Mouse (Mus musculus): ENCODE data around the gene Gmnn.

The Gmnn gene

DNA sequence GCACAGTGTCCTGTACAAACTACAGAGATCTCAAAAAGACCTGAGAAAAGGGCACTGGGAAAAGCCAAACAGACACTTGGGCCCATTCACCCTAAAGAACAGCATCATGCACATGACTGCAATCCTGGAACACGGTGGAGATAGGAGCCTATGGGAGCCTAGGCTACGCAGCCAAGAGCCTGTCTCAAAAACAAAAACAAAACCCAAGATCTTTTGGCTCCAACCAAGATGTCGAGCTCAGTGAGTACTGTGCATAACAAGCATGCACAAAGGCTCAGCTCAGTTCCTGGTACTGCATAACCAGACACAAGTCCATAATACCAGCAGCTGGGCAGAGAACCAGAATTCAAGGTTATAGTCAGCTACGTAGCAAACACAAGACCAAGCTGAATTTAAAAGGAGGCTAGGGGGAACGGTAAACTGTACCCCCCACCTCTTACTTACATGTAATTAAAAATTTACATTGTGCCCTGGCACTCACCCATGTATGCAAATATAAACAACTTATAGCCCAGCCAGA is 1.3 kb downstream of the Gmnn start:
- DNase-seq, result no peak

DNA sequence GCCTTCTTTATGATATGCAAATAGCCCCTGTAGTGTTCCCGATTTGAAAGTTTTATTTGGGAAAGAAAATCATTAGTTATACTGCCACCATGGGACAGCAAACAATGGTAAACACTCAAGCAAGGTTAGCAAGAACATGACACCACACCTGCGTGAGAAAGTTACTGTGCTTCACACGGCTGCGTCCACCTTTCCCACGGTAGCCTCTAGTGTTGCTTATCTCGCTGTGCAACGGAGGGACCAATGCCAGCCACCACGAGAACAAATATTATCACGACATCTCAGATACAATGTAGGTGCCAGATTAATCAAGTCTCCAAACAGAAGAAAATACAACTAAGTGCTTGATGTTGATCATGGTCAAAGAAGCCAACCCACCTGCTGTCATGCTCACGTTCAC is 2.3 kb downstream of the Gmnn start:
- DNase-seq, result no peak

DNA sequence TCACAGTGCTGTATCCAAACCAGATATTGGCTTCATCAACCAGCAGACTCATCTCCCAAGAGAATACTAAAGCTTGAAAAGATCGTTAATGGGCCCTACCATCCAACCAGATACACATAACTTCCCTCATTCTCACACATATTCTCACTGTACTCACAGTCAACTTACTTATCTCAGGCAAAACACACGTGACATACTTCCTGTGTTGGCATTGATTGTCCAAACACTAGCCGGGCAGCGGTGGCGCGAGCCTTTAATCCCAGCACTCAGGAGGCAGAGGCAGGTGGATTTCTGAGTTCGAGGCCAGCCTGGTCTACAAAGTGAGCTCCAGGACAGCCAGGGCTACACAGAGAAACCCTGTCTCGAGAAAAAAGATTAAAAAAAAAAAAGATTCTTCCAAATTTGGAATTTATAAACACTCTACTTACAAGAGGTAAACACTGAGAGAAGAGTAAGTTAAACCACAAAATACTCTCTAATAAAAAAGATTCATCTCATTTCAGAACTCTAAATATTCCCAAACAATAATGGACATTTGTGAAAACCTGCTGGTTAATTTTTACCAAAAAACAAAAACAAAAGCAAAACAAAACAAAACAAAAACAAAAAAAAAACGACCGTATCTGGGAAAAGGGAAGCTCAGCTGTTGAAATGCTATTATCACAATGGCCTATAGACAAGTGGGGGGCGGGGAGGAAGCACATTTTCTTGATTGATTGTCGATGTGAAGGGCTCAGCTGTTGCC is 3.7 kb downstream of the Gmnn start:
- no peak for DNase-seq

DNA sequence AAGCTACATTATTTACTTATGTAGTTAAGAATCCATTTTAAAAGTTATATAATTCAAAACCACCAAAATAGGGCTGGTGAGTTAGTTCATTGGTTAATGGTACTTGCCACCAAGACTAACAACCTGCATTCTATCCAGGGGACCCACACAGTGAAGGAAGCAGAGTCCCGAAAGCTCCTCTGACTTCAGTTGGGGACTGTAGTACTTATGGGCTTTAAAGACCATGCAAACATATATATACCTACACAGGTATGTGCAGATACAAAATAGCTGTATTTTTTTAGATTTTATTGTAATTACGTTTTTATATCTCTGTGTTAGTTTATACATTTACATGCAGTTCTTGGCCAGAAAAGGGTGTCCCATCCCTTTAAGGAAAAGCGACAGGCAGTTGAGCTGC is 5.0 kb downstream of the Gmnn start:
- no peak for DNase-seq

DNA sequence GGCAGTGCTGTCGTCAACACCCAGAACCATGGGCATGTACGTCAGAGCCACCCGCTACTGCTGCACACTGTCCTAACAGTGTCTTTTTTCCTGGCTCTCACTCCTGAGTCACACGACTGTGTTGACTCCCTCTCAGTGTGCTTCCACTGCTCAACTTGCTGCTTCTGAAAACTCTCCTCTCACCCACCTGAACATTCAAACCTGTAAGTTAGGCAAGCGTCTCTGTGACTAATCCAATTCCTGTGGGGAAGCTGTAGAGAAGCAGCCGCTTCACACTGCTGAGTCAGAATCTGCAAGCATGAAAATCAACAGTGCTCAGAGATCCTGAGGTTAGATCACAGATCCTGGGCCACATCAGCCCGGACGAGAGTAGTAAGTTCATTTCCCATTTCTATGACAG is 10.3 kb downstream of the Gmnn start:
- no peak for DNase-seq

DNA sequence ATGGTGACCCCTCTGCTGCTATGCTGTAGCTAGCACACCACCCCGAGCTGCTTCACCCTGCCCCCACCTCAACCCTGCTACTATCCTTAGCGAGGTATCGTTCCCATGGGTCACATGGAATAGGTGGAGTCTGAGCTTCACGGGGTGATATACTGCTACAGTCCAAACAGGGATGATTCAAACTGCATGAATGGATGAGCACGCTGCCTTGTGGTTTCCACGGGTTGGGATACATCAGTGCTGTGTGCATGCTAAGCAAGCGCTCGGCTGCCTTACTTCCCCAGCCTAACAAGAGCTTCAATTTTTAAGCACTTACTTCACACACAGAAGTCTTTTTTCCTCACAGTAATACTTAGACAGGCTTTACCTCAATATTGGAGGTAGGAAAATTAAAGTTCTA is 10.9 kb downstream of the Gmnn start:
- DNase-seq, result no peak

DNA sequence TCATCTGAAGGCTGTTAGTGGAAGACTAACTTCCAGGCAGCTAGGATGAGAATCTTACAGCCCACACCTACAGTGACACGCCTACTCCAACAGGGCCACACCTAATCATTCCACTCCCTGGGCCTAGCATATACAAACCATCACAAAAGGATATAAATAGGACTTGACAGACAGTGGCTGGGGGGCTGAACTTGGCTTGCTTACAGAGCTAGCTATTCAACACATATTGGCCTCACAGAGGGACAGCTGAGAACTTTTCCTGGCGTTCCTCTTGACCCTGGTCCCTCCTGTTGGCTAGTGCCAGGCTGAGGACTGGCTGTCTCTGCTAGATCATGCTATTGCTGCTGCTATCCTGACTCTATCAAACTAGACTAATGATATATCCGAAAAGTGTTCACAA is 13.9 kb downstream of the Gmnn start:
- no peak for DNase-seq

DNA sequence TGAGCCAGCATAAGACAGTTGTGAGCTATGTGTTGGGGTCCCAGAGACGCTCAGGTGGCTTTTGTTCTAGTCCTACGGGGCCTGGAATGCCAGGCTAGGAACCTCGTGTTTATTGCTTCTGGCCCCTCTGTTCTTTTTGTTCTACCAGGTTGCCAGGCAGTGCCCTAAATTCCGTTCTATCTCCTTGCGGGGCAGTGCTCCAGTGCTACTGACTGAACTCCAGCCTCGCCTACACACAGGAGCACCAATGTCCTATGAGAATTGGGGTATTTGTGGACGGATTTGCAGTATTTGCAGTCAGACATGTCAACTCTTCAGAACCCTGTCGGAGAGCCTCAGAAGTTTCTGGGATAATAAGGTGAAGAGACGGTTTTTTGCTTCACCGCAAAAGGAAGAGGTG is 20.7 kb downstream of the Gmnn start, which contains the start of gene Armh2:
Armh2 (plus strand) TSS at position 205 of the 400 bp plus-strand sequence.
- DNase-seq, result no peak

DNA sequence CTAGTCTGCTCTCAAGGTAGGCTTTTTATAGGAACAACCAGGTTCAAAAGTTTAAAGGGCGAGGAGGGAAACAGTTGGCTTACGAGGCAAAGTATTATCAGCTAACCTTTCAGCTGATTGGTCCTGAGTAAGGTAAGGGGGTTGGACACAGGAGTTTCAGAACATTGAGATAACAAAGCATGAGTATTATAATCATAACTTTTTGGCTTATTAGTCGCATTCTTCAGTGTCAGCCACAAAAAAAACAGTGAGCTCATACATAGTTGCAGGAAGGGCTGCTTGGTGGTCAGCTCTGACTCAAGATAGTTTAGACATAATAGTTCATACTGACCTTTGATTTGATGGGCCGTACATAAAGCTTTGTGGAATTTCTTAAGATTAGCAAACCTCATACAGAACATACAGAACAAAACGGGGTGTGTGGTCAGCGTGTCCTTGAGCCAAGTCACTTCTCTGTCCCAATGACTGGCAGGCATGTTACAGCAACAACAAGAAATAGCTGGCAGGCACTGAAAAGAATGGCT is 26.1 kb downstream of the Gmnn start:
- no peak for DNase-seq

DNA sequence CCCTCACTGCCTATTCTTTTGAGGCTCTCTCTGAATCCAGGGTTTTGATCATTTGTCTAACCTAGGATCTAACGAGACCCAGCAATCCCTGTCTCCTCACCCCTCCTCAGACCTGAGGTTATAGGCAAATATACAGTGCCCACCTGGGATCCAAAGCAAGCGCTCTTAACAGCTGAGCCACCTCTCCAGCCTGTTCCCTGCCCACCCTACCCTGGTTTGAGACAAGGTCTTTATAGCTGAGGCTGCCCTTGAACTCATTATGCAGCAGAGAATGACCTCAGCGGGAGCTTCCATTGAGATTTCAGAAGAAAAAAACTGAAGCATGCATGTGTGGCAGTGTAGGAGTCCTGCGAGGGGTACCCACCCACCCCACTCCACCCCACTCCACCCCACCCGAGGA is 27.2 kb downstream of the Gmnn start:
- DNase-seq, result no peak

DNA sequence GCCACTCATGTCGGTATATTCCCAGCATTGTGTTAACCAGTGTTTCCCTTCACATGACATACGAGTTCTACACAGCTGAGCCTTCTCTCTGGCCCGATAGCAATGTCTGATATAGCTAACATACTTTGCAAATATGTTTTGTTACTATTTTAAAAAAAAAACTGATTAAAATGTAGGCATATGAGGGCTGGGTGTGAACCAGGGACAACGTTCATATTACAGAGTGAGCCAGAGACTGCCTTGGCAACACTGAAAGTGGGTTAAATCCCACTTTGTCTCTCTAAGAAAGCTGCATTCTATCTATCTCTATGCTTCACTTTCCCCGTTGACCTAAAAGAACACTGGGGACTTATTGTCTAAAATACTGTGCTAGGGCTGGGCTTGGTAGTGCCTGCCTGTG is 32.6 kb downstream of the Gmnn start:
- no peak for DNase-seq

DNA sequence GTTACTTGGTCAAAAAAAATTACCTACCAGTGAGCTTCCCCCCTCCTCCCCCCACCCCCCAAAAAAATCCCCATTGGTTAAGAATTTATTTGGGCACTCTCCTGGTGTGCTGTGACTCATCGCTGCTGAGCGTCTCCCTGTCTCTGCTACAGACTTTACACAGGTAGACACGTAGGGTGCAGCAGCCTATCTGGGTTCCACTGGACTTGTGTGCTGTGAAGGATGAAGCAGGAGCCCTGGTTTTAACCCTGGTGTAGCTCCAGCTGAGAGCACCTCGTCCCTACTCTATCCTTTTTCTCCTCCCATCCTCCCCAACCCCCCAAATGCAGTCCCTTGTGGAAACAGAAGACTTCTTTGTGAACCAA is 37.3 kb downstream of the Gmnn start:
- no peak for DNase-seq

DNA sequence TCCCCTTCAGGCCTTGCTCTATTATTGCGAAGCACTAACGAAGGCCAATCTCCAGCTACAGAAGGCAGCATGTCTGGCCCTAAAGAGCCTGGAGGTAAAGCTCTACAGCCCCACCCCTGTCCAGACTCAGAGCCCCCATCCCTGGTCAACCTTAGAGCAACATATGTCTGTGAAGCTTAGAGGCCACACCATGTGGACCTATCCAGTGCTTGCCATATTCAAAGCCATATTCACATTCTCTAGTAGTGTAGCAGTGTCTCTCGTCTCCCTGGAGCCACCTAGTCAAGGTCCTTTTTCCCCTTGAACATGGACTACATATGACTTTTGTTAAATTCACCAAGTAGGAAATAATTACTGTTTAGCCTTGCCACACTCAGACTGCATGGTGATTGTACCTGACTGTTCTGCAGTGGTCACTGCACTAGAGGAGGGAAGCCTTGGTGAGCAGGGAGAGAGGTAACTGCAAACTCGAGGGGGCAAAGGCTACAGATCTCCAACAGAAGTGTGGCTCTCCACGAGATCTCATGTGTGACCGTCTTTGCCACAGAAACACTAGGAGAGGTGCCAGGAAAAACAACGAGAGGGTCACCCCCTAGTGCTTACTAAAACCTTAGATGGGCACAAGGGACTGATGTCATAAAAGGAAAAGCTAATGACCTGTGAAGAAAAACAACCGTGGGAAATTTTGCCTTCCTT is 37.9 kb downstream of the Gmnn start:
- no peak for DNase-seq

DNA sequence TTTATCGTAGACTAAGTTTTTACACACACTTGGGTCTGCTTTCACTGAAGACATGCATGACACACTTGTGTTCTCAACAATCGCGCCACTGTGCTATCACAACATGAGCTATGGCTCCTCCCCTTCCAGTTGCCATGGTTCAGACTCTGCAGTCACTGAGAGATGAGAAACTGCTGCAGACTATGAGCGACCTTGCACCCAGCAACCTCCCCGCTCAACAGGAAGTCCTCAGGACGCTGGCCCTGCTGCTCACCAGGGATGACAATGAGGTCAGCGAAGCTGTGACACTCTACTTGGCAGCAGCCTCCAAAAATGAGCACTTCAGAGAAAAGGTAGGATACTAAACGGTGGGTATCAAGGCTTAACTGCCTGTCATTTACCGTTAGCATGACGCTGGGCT is 40.2 kb downstream of the Gmnn start:
- no peak for DNase-seq

DNA sequence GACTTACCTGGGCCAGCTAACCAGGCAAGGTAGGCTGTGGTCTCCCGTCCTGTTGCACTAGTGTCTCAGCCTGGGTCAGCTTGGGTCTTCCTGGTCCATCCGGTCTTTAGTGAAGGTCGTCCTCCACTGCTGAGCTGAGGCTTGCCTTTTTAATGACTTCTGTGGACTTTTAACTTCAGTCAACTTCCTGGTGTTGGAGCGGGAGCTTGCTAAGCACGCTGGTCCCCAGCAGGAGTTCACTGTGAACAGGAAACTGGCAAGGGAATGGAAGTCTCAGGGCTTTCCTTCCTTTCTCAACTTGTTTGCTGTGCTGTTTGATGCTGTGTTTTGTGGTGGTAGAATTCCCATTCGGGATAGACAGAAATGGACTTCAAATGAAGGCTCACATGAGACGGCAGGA is 44.0 kb downstream of the Gmnn start:
- DNase-seq, result no peak

DNA sequence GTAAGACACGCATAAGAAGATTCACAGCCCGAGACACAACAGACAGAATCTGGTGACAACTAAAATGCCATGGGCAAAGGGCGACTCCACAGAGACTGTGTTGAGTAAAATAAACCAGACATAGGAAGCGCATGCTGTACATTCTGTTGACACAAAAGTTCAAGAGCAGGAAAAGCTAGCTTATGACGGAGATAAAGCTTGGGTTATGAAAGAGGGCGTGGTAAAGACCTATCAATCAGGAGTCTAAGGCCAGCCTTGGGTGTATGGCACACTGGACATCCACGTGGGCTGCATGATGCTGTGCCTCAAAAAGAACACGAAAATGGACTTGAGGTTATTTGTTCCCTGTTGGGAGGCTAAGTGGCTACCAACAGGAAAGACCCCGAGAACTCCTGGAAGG is 45.3 kb downstream of the Gmnn start:
- no peak for DNase-seq

DNA sequence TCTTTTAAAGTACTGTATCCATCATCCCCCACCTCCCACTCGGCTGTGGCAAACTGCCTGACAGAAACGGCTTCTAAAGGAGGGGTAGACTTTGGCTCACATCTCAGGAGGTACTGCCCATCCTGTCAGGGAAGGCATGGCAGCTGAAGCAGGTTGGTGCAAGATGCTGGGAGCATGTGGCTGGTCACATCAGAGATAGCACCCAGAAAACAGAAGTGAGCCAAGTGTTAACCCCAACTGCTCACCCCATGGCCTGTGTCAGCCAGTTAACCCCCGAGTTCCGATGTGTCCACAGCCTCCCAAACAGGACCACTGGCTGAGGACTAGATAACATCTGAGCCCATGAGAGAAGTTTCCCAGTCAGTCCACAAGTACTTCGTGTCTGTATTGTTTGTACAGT is 46.1 kb downstream of the Gmnn start:
- no peak for DNase-seq

DNA sequence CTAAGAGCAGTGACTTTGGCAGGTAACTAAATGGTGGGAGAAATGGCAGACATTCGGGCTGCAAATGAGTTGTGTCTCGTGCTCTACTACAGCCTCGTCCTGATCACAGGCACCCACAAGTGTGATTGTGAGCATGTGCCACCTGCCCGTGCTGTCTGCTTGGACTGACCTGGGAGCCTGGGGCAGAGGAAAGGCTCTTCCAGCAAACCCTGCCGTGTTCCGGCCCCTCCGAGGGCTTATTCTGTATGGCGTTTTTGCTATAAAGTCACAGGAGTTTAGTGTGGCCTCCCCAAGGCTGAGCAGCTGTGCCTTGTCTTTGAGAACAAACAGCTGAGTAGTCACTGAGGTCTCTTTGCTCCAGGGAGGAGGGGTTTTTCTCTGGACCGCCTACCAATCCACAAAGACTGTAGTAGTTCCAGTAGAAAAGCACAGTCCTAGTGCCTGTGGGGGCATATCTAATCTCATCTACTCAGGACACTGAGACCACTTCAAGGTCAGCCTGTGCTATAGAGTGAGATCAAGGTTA is 47.3 kb downstream of the Gmnn start:
- DNase-seq, result no peak

DNA sequence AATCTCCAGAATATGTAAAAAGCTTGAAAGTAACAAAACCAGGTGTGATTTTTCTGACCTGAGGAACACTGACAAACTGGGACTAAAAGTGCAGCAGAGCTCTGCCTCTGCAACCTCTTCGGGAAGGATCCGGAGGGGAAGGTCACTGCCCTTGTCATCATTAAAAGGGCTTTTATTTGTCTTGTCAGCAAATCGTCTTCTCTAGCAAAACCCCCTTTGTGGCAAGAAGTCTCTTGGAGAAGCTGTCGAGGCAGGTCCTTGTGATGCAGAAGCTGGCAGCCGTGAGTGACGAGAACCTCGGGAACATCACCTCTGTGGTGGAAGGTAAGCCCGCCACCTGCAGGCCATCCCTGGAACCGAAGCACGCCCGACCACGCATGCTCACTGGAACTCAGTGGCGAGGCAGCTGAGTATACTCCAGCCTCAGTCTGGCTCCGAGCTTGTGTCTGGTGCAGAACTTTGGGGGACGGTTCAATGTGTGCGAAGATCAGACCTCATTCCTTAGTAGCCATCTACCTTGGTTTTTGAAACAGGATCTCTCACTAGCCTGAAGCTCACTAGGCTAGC is 48.2 kb downstream of the Gmnn start:
- peak; percentile 88 for DNase-seq

DNA sequence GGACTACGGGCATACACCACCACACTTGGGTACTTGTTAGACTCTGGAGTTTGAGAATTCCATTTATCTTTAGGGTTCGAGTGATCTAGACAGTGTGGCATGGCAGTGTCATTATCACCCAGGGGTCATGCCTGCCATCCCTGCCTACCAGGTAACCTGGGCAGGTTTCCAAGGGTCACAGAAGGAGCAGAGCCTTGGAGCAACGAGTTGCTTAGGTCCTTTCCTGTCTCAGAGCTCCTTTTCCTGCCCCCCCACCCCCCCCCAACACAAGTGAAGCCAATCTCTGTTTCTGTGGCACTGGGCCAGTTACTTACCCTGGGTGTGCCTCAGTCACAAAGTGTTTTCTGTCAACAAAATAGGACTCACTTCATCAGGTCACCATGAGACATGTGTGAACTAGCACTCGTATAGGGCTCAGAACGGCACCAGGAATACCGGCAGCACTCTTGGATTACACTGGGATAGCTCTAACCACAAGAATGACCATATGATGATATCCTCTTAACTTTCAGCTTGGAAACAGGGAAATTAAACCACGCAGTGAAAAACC is 49.1 kb downstream of the Gmnn start:
- no peak for DNase-seq

DNA sequence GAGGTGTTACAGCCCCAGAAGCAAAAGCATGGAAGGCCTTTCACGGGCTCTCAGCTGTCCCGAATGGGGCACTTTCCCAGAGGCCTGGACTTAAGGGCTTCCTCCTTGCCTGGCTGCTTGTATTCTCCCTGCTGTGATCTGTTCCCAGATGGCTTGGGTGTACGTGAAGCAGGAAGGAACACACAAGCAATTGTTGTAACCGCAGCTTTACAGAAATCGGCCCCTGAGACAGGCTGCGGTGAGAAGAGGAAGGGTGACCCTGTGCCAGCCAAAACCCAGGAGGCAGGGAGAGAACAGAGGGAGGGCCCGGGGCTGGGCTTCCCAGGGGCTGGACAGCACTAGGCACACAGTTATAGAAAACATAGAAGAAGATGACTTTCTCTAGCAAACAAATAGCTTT is 50.8 kb downstream of the Gmnn start:
- DNase-seq, result peak; percentile 38

DNA sequence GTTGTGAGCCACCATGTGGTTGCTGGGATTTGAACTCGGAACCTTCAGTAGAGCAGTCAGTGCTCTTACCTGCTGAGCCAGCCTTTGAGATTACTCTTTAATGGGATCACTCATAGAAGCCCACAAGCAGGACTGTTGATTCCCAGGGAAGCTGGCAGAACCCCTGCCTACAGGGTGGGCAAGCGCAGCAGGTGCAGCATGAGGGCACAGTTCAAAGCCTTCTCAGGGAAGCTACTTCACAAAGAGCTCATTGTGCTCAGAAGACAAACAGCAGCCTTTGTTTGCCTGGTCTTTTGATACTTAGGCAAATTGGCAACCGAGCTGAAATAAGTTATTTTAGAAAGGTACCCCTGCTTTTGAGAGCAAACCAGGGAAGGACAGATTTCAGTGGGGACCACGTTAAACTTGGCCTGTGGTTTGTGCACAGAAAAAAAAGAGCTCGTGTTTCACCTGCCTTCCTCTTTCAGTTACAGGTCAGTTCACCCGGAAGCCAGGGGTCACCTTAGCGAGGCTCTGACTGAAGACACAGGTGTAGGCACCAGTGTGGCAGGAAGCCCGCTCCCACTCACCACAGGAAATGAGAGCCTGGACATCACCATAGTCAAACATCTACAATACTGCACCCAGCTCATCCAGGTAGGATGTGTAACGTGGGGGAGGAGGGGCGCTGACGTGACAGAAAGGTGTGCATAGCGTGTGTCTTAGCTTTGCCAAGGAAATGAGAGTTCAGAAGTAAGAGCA is 51.9 kb downstream of the Gmnn start:
- DNase-seq, result peak; percentile 62

DNA sequence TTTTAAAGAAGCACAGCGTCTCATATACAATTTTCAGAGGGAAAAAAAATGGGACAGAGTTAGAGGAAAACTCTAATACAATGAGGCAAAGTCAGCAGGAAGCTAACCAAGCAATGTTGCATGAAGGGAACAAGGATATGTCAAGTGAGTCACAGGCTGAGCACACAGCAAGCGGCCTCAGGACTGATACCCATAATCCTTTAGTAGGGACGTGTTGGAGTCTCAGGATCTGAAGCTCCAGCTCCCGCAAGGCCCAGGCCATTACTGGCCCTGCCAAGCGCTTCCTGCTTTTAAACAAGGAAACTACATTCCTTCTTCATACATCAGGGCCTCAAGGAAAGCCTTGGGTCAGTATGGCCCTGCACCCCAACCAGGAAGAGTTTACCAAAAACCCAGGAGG is 59.6 kb downstream of the Gmnn start:
- no peak for DNase-seq
